Mouse (Mus musculus) erythroblast, embryonic 14.5 days (primary cell): ENCODE measurements at regions not wholly inside any gene's neighbourhood (a gene's known extent, or its start where the extent isn't known, plus 50 kb on each side); places are given as distances from the start of the nearest gene placed in this dataset.

Experiments used
- GATA1 ChIP-seq: IDR thresholded peaks from 2 replicates; pipeline ENCODE4 v1.6.1; 2012; ENCODE audit warnings: low read length, inconsistent platforms, mixed read lengths
- TAL1 ChIP-seq: IDR thresholded peaks from 3 replicates; pipeline ENCODE4 v1.6.1; 2012; ENCODE audit warnings: low read length, inconsistent platforms, mixed read lengths

- TF ChIP-seq GATA1 (no peak), TAL1 (no peak)
These were observed 83.3 kb upstream of the Mtap start for GRCm38 (mm10) chr4:89053606-89054005.
